18 mouse cellular contexts compared by ENCODE assay signal in genomic region chr10:53102423-53102822, GRCm38 (mm10).
"Had no signal": no experiment of that assay in that cellular context is flagged by ENCODE, and none has a peak within 500 bp of the region (broad histone marks: within the 10 kb centered on the region; RNA-seq: fewer than 3 reads in every experiment).

No protein-coding gene starts in this region.

- ATAC-seq: liver, embryonic 12.5 days had no signal

- H3K27me3 ChIP-seq: limb, embryonic 12.5 days; limb, embryonic 15.5 days; liver, embryonic 12.5 days; liver, embryonic 15.5 days had no signal

- H3K4me2 ChIP-seq: limb, embryonic 12.5 days; limb, embryonic 15.5 days; liver, embryonic 12.5 days; liver, embryonic 15.5 days; midbrain, embryonic 11.5 days had no signal

- H3K36me3 ChIP-seq: limb, embryonic 12.5 days; limb, embryonic 15.5 days; liver, embryonic 12.5 days; liver, embryonic 15.5 days had no signal

- DNase-seq: kidney, postnatal 14 days; kidney, postnatal 4 days; left cerebral cortex, postnatal 4 days; lung, adult 2 months; lung, postnatal 14 days; lung, postnatal 4 days; midbrain, embryonic 14.5 days; right cerebral cortex, postnatal 14 days; right cerebral cortex, postnatal 4 days; thymus, adult 2 months; thymus, postnatal 14 days; thymus, postnatal 4 days had no signal

- H3K4me3 ChIP-seq: limb, embryonic 12.5 days; limb, embryonic 15.5 days; liver, embryonic 12.5 days; liver, embryonic 15.5 days had no signal

- H3K4me1 ChIP-seq: limb, embryonic 15.5 days; liver, embryonic 12.5 days; liver, embryonic 15.5 days had no signal

- H3K9me3 ChIP-seq: limb, embryonic 12.5 days; limb, embryonic 15.5 days; liver, embryonic 12.5 days; liver, embryonic 15.5 days had no signal

- H3K9ac ChIP-seq: limb, embryonic 12.5 days; limb, embryonic 15.5 days; liver, embryonic 12.5 days; liver, embryonic 15.5 days had no signal

- H3K27ac ChIP-seq: limb, embryonic 12.5 days; limb, embryonic 15.5 days; liver, embryonic 12.5 days; liver, embryonic 15.5 days; stomach, postnatal 0 days had no signal
